Mouse (Mus musculus) CH12.LX (cell line): Measurements from ENCODE around the gene Adam8.
A peak's percentile ranks its signal among the peaks of the same experiment; 100 is the strongest.

ENCODE experiments used
- BHLHE40 ChIP-seq: IDR thresholded peaks from 2 replicates; pipeline ENCODE4 v1.6.1; 2011; ENCODE audit warnings: mild to moderate bottlenecking, low read depth, low read length, improper control_type of control experiment
- CTCF ChIP-seq, 2 experiments: IDR thresholded peaks in 1 of 2; conservative IDR thresholded peaks in 1 of 2; 2 replicates each; pipeline ENCODE4 v1.5.1; 2011 to 2012; ENCODE audit warnings: low read depth in 2 of 2, low read length in 2 of 2, improper control_type of control experiment in 1 of 2, inconsistent platforms in 1 of 2, mild to moderate bottlenecking in 1 of 2, moderate library complexity in 1 of 2
- EP300 ChIP-seq: IDR thresholded peaks from 2 replicates; pipeline ENCODE4 v1.6.1; 2011; ENCODE audit warnings: low read length, improper control_type of control experiment
- ETS1 ChIP-seq: conservative IDR thresholded peaks from 2 replicates; pipeline ENCODE4 v1.6.1; 2012; ENCODE audit warnings: low read depth, mild to moderate bottlenecking, inconsistent platforms, low read length, improper control_type of control experiment, moderate library complexity
- JUND ChIP-seq: conservative IDR thresholded peaks from 2 replicates; pipeline ENCODE4 v1.6.1; 2011; ENCODE audit warnings: low read depth, low read length, improper control_type of control experiment
- MAX ChIP-seq: IDR thresholded peaks from 2 replicates; pipeline ENCODE4 v1.6.1; 2011; ENCODE audit warnings: low read length, improper control_type of control experiment
- MEF2A ChIP-seq: IDR thresholded peaks from 2 replicates; pipeline ENCODE4 v1.6.1; 2014; ENCODE audit warnings: low read depth, mild to moderate bottlenecking, inconsistent platforms, low read length, improper control_type of control experiment, borderline replicate concordance
- MYC ChIP-seq: IDR thresholded peaks from 2 replicates; pipeline ENCODE4 v1.6.1; 2011; ENCODE audit warnings: low read depth, mild to moderate bottlenecking, improper control_type of control experiment, low read length
- POLR2A ChIP-seq: IDR thresholded peaks from 2 replicates; pipeline ENCODE4 v1.6.1; 2011; ENCODE audit warnings: low read depth, mild to moderate bottlenecking, improper control_type of control experiment, low read length
- RCOR1 ChIP-seq: conservative IDR thresholded peaks from 2 replicates; pipeline ENCODE4 v1.6.1; 2012; ENCODE audit warnings: low read depth, mild to moderate bottlenecking, inconsistent platforms, low read length, improper control_type of control experiment
- TCF12 ChIP-seq: IDR thresholded peaks from 2 replicates; pipeline ENCODE4 v1.6.1; 2014; ENCODE audit warnings: low read depth, mild to moderate bottlenecking, inconsistent platforms, low read length, improper control_type of control experiment
- ZKSCAN1 ChIP-seq: IDR thresholded peaks from 2 replicates; pipeline ENCODE4 v1.6.1; 2012; ENCODE audit warnings: low read depth, inconsistent platforms, low read length, improper control_type of control experiment, borderline replicate concordance

- TF ChIP-seq CTCF (conservative IDR thresholded peaks at IDR 0.05 in 1 of 2, IDR thresholded peaks at IDR 0.05 in 1 of 2; ENCODE audit: low read depth in 2 of 2, low read length in 2 of 2): no peak
- TF ChIP-seq BHLHE40: no peak
- peak; percentile 80 for TF ChIP-seq POLR2A
- TF ChIP-seq MEF2A: peak; percentile 60
- no peak; the same call in 1 of the 2 replicates for TF ChIP-seq ETS1
- TF ChIP-seq MAX: peak; percentile 35
- no peak for TF ChIP-seq EP300
- no peak for TF ChIP-seq ZKSCAN1
- TF ChIP-seq RCOR1: no peak
- 0 out of 2 replicates have a peak, but pooled peaks have one; percentile 11 for TF ChIP-seq MYC
- no peak for TF ChIP-seq JUND
- peak; percentile 73 for TF ChIP-seq TCF12
Measured at GRCm38 (mm10) chr7:140036281-140037170, 44.2 kb upstream of the Adam8 start, which contains the start of the genes Zfp511 and Tubgcp2.
